ENCODE assay signal across 7 mouse cellular contexts in the genomic region with DNA sequence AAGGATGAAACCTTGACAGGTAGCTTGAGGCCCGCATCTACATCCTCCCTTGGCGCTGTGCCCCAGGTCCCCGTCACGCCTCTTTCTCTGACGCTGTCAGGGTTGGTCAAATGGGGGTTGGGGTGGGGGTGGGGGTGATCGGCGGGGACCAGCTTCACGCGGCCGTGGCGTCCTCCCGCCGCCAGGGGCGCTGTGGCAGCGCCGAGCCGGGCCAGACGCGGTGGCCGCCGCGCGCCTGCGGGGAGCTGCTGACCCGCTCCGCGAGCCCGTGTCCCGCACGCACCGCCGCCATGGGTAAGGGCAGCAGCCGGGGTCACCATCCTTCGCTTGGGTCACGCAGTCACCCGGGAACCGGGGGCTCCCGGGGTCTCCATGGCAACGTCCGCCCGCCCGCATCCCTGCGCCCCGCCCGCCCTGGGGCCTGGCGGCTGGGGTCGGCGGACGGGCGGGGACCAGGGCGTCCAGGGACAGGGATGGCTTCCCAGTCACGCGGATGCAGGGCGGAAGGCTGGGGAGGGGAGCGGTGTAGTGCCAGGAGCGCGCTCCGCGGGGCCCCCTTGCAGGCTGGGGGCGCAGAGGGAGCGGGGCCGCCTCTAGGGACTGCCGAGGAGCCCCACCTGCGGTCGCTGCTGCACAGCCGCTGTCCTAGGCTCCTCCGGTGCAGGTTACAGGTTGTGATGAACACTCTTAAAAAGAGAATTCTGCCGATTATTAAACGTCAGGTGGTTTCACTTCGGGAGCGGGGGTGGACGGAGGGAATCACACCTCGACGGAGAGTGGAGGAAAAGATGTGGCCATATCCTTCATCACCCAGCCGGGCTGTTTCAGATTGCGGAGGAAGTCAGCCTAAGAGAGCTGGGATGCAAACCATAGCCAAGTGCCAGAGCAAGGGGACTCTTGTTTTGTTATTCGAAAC. TPM values are rescaled to one million over a fixed set of nuclear protein-coding genes. Genes with fewer than 3 reads are reported as not detected.
DNase-seq lines count a peak whose midpoint lies in the region; ATAC-seq lines count a peak whose summit lies in the region.

A gene (plus strand): TSS at position 185 of the 916 bp plus-strand sequence.

- no peaks in the 10 kb centered on the region for H3K4me1 ChIP-seq in embryonic facial prominence, embryonic 11.5 days (ENCODE audit: control insufficient read depth, insufficient read depth, low read length)
- H3K4me1 ChIP-seq in limb, embryonic 10.5 days, result peaks cover 10% of the 10 kb centered on the region
- H3K4me1 ChIP-seq in midbrain, embryonic 12.5 days, result peaks cover 8% of the 10 kb centered on the region

- WGBS in embryonic facial prominence, embryonic 11.5 days, result 1% methylated on average over 75 of the region's 77 CpGs
- under 1% methylated on average over 65 of the region's 77 CpGs for WGBS in limb, embryonic 10.5 days
- 2% methylated on average over 65 of the region's 77 CpGs for WGBS in midbrain, embryonic 12.5 days

- 0 out of 2 replicates have a peak within 1 kb of the TSS, but pooled peaks have one; percentile 43 for H3K27ac ChIP-seq in embryonic facial prominence, embryonic 11.5 days (replicated peaks; ENCODE audit: low read depth, low read length)
- peak within 1 kb of the TSS; percentile 96 for H3K27ac ChIP-seq in limb, embryonic 10.5 days
- peak within 1 kb of the TSS; percentile 86 for H3K27ac ChIP-seq in midbrain, embryonic 12.5 days (replicated peaks)

- peak; percentile 86 for DNase-seq in adrenal gland, postnatal 25 days
- DNase-seq in embryonic facial prominence, embryonic 11.5 days (ENCODE audit: low spot score), result peak; percentile 86
- peak; percentile 98 for DNase-seq in heart, adult 11 months
- DNase-seq in kidney, adult 11 months, result peak; percentile 75
- peak; percentile 91 for DNase-seq in limb, embryonic 10.5 days (ENCODE audit: low spot score)
- DNase-seq in skeletal muscle tissue, adult 2 months (ENCODE audit: low read depth, low spot score), result peak; percentile 70

- H3K4me2 ChIP-seq in embryonic facial prominence, embryonic 11.5 days (ENCODE audit: low read depth, low read length), result peak within 1 kb of the TSS; percentile 55
- peak within 1 kb of the TSS; percentile 63 for H3K4me2 ChIP-seq in midbrain, embryonic 12.5 days (replicated peaks)

- H3K4me3 ChIP-seq in embryonic facial prominence, embryonic 11.5 days (ENCODE audit: low read depth, low read length), result peak within 1 kb of the TSS; percentile 82
- peak within 1 kb of the TSS; percentile 77 for H3K4me3 ChIP-seq in limb, embryonic 10.5 days
- H3K4me3 ChIP-seq in midbrain, embryonic 12.5 days, result peak within 1 kb of the TSS; percentile 97

- no peaks in the 10 kb centered on the region for H3K27me3 ChIP-seq in embryonic facial prominence, embryonic 11.5 days (ENCODE audit: control insufficient read depth, insufficient read depth, low read length)
- H3K27me3 ChIP-seq in limb, embryonic 10.5 days (ENCODE audit: low read depth, poor library complexity, severe bottlenecking), result no peaks in the 10 kb centered on the region
- H3K27me3 ChIP-seq in midbrain, embryonic 12.5 days, result peaks cover 9% of the 10 kb centered on the region; the same call in 1 of the 2 replicates

- no peaks in the 10 kb centered on the region for H3K9me3 ChIP-seq in embryonic facial prominence, embryonic 11.5 days (replicated peaks; ENCODE audit: control insufficient read depth, low read length)
- no peaks in the 10 kb centered on the region for H3K9me3 ChIP-seq in limb, embryonic 10.5 days (replicated peaks)
- no peaks in the 10 kb centered on the region for H3K9me3 ChIP-seq in midbrain, embryonic 12.5 days

- H3K9ac ChIP-seq in embryonic facial prominence, embryonic 11.5 days (replicated peaks; ENCODE audit: low read length), result peak within 1 kb of the TSS; percentile 89
- H3K9ac ChIP-seq in midbrain, embryonic 12.5 days (replicated peaks), result peak within 1 kb of the TSS; percentile 95

- peak; percentile 91 for ATAC-seq in embryonic facial prominence, embryonic 11.5 days (replicated peaks; ENCODE audit: insufficient number of reproducible peaks, low FRiP score, low TSS enrichment, low read depth)
- ATAC-seq in midbrain, embryonic 12.5 days (ENCODE audit: low FRiP score, low read depth), result peak; percentile 95

- H3K36me3 ChIP-seq in embryonic facial prominence, embryonic 11.5 days (replicated peaks; ENCODE audit: control insufficient read depth, insufficient read depth, low read depth, low read length), result no peaks in the 10 kb centered on the region; the same call in 1 of the 2 replicates
- peaks cover 43% of the 10 kb centered on the region for H3K36me3 ChIP-seq in limb, embryonic 10.5 days
- H3K36me3 ChIP-seq in midbrain, embryonic 12.5 days, result peaks cover 32% of the 10 kb centered on the region

RNA-seq across cellular contexts. Expression of the gene that starts here (rescaled TPM):
- total RNA-seq in adrenal gland, postnatal 25 days (2021), result 12.1 and 17.4 TPM in 2 replicates
- 19.8 and 20.3 TPM in 2 replicates for polyA plus RNA-seq in embryonic facial prominence, embryonic 11.5 days (2014; fragmentation: Nextera tagmentation; extraction: Ambion mirVana)
- polyA plus RNA-seq in limb, embryonic 10.5 days (2016; fragmentation: Nextera tagmentation; extraction: Ambion mirVana), result 20.5 and 23.9 TPM in 2 replicates
- polyA plus RNA-seq in midbrain, embryonic 12.5 days (2016; fragmentation: Nextera tagmentation; extraction: Ambion mirVana), result 37.6 and 38.3 TPM in 2 replicates

Comparison
In these comparisons a context has a peak if more than half of its experiments do, and no peak if none do; other contexts are left out.
1. Peak in every context shown above with its lines: DNase-seq, ATAC-seq, H3K4me3 ChIP-seq and H3K27ac ChIP-seq.
2. H3K27ac ChIP-seq: peak in every context shown above with its lines; median percentile 96 in limb, embryonic 10.5 days; 86 in midbrain, embryonic 12.5 days; 43 in embryonic facial prominence, embryonic 11.5 days.